Mouse (Mus musculus) hindbrain, embryonic 16.5 days (tissue): Measurements from ENCODE around the gene Gm5849. TPM values are rescaled to one million over a fixed set of nuclear protein-coding genes. Genes with fewer than 3 reads are reported as not detected.
"Not testable (repeated sequence)": the region's sequence is repeated elsewhere in the genome, so short reads cannot be mapped to it uniquely, and the experiment has no call there.

Experiments used
- ATAC-seq: fragments of 200-750 bp; cut with Nextera tagmentation; 2 replicates; pipeline ENCODE4 v1.8.0; 2017; ENCODE audit warnings: moderate TSS enrichment, moderate library complexity
- H3K27ac ChIP-seq: fragments of 300-500 bp; sonication (generic); 2 replicates; pipeline ENCODE4 v1.5.1; 2014; ENCODE audit warnings: low read depth, mild to moderate bottlenecking, control low read depth, low read length, moderate library complexity
- H3K27me3 ChIP-seq: fragments of 300-500 bp; sonication (generic); replicated peaks from 2 replicates; pipeline ENCODE4 v1.6.1; 2014; ENCODE audit warnings: low read length; ENCODE audit not compliant: control insufficient read depth, insufficient read depth
- H3K36me3 ChIP-seq: fragments of 300-500 bp; sonication (generic); 2 replicates; pipeline ENCODE4 v1.6.1; 2014; ENCODE audit warnings: mild to moderate bottlenecking, low read length, moderate library complexity, mixed read lengths; ENCODE audit not compliant: control insufficient read depth, insufficient read depth
- H3K4me1 ChIP-seq: fragments of 300-500 bp; sonication (generic); 2 replicates; pipeline ENCODE4 v1.6.1; 2014; ENCODE audit warnings: low read depth, low read length; ENCODE audit not compliant: control insufficient read depth, insufficient read depth
- H3K4me2 ChIP-seq: fragments of 300-500 bp; sonication (generic); 2 replicates; pipeline ENCODE4 v1.6.1; 2014; ENCODE audit warnings: mild to moderate bottlenecking, low read length, control low read depth, moderate library complexity
- H3K4me3 ChIP-seq: fragments of 300-500 bp; sonication (generic); 2 replicates; pipeline ENCODE4 v1.5.1; 2014; ENCODE audit warnings: mild to moderate bottlenecking, low read length, control low read depth, moderate library complexity
- H3K9ac ChIP-seq: fragments of 300-500 bp; sonication (generic); 2 replicates; pipeline ENCODE4 v1.6.1; 2014; ENCODE audit warnings: low read depth, mild to moderate bottlenecking, control low read depth, low read length, moderate library complexity
- H3K9me3 ChIP-seq: fragments of 300-500 bp; sonication (generic); 2 replicates; pipeline ENCODE4 v1.6.1; 2014; ENCODE audit warnings: mild to moderate bottlenecking, low read length, moderate library complexity; ENCODE audit not compliant: control insufficient read depth
- WGBS: fragments of 180-500 bp; shearing (Covaris S2); extraction: QIAGEN DNeasy Blood & Tissue Kit; methylation state at CpG from one replicate; pipeline ENCODE4 v1.1.7; 2014; 5-methylcytosine and 5-hydroxymethylcytosine counted together
- polyA plus RNA-seq: library from polyadenylated mRNA; unstranded; fragments of >200 nt; fragmentation: Nextera tagmentation; extraction: Ambion mirVana; gene quantifications from 2 replicates; pipeline ENCODE4 v1.2.1, GENCODE M21; 2015

The Gm5849 gene
- polyA plus RNA-seq = not detected in 2 replicates

DNA sequence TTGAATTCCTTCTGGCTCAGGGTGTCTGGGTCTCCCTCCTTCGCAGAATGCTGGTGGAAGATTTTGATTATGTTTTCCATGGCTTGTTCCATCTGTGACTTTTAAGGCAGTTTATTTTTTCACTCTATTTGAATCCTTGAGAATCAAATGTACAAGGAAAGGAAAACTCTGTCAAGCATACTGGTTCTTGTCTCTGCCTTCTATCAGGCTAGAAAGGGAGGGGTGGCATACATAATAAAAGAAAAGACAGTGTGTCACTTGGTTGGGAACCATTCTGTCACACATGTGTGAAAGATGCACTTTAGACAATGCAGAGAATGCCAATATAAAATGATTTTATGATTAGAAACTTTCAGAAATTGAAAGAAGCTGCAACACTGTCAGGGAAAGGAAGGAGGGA lies at the start of gene Gm5849:
Gm5849 (minus strand) TSS at position 101 of the 400 bp plus-strand sequence.
- not testable (repeated sequence) for H3K4me2 ChIP-seq, H3K9me3 ChIP-seq, ATAC-seq, H3K27me3 ChIP-seq, H3K27ac ChIP-seq, H3K36me3 ChIP-seq, H3K4me1 ChIP-seq, H3K4me3 ChIP-seq, H3K9ac ChIP-seq
- WGBS = 86% methylated on average over 1 of the region's 1 CpGs

DNA sequence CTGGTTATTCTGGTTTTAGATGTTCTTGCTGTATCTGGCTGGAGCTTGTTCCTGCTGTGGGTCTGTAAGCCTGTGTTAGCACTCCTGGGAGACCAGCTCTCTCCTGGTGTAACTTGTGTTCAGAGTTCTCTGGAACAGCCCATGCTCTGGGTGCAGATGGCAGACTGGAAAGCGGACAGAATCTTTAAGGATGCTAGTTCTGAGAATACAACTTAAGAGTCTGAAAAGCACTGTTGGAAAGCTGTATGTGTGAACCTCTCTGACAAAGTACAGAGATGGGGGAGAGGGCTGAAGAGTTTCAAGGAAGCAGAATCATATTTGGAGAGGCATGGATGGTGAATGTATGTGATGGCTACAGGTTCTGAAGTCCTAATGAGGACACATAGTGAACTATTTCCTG lies 28.0 kb downstream of the Gm5849 start:
- H3K4me1 ChIP-seq = no peaks in the 10 kb centered on the region
- no peak overlapping the region for H3K9ac ChIP-seq
- 84% methylated on average over 1 of the region's 1 CpGs for WGBS

DNA sequence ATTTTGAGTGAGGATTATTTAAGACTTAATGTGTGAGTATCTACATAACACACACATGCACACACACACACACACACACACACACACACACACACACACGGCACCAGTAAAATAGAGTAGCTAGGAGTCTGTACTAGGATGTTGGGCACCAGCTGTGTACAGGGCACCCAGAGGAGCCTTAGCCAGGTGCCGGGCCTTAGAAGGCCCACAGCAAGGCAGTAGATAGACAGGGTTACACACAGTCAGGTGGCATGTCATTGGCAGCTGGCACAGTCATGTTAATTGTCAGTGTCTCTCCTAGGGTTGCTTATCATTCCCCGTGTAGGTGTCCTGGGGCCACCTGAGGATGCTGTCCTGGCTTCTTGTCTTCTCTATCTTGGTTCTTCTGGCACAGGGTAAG lies 51.1 kb downstream of the Gm5849 start, which contains the start of gene Pglyrp4:
Pglyrp4 (plus strand) TSS at position 301 of the 400 bp plus-strand sequence.
- Histone ChIP-seq H3K36me3 (no peaks in the 10 kb centered on the region), H3K4me1 (no peaks in the 10 kb centered on the region), H3K4me3 (no peak within 1 kb of the TSS), H3K4me2 (no peak within 1 kb of the TSS), H3K27ac (no peak within 1 kb of the TSS), H3K9ac (no peak within 1 kb of the TSS), H3K27me3 (no peaks in the 10 kb centered on the region), H3K9me3 (no peaks in the 10 kb centered on the region)
- ATAC-seq = no peak
- 88% methylated on average over 3 of the region's 3 CpGs for WGBS

More for the DNA sequence above, 28.0 kb downstream of the Gm5849 start:
- Histone ChIP-seq H3K27ac (no peak overlapping the region), H3K36me3 (no peaks in the 10 kb centered on the region), H3K4me3 (no peak overlapping the region), H3K4me2 (no peak overlapping the region), H3K27me3 (no peaks in the 10 kb centered on the region), H3K9me3 (no peaks in the 10 kb centered on the region)
- no peak for ATAC-seq

Other genes with a start within 250 kb of the Gm5849 start
- 50.5 and 60.8 TPM in 2 replicates for gene S100a16, start 240.6 kb downstream of the Gm5849 start, polyA plus RNA-seq
- gene S100a3, start 217.3 kb downstream of the Gm5849 start, polyA plus RNA-seq = 1.0 and 1.6 TPM in 2 replicates
- gene S100a2, start 187.6 kb downstream of the Gm5849 start, polyA plus RNA-seq = not detected in 2 replicates
- gene Gm42674, start 176.0 kb downstream of the Gm5849 start, polyA plus RNA-seq = 0.51 TPM in 1 of 2 replicates, not detected in the other
- gene S100a4, start 174.1 kb downstream of the Gm5849 start, polyA plus RNA-seq = 0.36 and 1.4 TPM in 2 replicates
- gene S100a5, start 169.4 kb downstream of the Gm5849 start, polyA plus RNA-seq = not detected in 2 replicates
- 31.7 and 32.1 TPM in 2 replicates for gene S100a6, start 165.0 kb downstream of the Gm5849 start, polyA plus RNA-seq
- gene S100a7a, start 123.9 kb downstream of the Gm5849 start, polyA plus RNA-seq = 0.20 and 0.24 TPM in 2 replicates
- 2.2 and 6.7 TPM in 2 replicates for gene S100a8, start 108.9 kb downstream of the Gm5849 start, polyA plus RNA-seq
- gene S100a9, start 82.2 kb downstream of the Gm5849 start, polyA plus RNA-seq = 3.1 and 5.5 TPM in 2 replicates
- gene Pglyrp4, start 51.0 kb downstream of the Gm5849 start, polyA plus RNA-seq = not detected in 2 replicates